Mouse (Mus musculus): ENCODE data around the gene Crocc. TPM values are rescaled to one million over a fixed set of nuclear protein-coding genes. Genes with fewer than 3 reads are reported as not detected.

Crocc gene
- polyA plus RNA-seq, 1 experiment from 2014 or later, result 10.0 TPM

DNA sequence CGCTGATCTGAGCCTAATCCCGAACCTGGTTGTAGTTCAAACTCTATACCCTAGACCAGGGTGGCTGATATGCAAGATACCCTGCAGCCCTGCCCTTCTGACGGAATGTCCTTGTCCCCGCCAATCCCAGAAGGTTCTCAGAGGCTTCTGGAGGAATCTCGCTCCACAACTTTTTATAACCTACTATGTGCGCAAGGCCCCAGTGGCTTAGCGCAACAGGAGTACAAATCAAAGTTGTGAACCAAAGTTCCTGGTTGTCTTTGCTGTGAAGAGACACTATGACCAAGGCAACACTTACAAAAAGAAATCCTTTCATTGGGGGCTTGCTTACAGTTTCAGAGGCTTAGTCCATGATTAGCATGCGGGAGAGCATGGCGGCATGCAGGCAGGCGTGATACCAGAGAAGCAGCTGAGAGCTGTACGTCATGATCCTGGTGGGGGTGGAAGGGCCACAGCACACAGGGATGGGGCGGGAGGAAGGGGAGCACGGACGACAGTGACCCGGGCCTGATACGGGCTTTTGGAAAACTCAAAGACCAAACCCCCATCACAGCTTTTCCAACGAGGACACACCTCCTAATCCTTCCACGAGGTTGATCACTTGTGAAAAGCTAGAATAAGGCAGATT is 18.3 kb upstream of the Crocc start:
- H3K27ac ChIP-seq, result peak overlapping the region; percentile 8; the same call in 1 of the 2 replicates
- DNase-seq (ENCODE audit: extremely low spot score, low spot score), result no peak
- peaks cover 21% of the 10 kb centered on the region for H3K4me1 ChIP-seq
- no peaks in the 10 kb centered on the region for H3K27me3 ChIP-seq (ENCODE audit: poor library complexity, severe bottlenecking)
- H3K9me3 ChIP-seq, result no peaks in the 10 kb centered on the region
- H3K4me3 ChIP-seq, result peak overlapping the region; percentile 99
- peaks cover 22% of the 10 kb centered on the region for H3K36me3 ChIP-seq (replicated peaks)
- WGBS, result 76% methylated on average over 18 of the region's 18 CpGs

DNA sequence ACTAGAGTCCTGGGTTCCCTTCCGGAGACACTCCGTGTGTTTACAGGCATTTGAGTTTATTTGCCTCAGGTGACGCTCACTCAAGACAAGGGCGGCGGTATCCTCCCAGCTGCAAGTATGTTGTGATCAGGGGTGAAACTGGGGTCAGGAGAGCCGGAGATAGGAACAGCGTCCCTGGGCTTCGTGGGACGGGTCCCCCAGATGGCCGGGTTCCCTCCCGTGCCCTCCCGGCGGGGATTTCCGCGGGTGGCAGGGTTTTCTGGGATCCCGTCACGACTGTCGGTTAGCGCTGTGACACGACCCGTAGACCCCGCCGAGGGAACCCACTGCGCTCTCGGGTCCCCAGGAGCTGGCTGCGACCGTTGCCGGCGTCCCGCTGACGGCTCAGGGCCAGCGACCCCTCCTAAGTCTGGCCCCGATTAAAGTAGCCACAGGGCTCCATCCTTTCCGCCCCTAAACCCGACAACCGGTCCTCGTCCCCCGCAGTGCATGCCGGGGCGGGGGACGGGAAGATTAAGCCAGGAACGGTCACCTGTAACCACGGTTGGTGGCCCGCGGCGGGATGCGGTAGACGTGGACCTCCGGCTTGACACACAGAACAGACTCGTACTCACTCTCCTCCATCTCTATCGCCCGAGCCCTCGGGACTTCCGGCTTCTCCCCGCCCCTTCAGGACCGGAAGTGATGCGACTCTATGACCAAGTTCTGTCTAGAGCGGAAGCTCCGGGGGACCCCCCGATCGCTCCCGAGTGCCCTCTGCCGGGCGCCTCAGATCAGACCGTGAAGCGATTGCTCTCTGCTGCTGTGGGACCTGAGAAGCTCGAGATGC is 17.5 kb upstream of the Crocc start, which contains the start of gene Necap2:
Gene Necap2 (minus strand): TSS at position 677 of the 829 bp plus-strand sequence.
- WGBS, result 1% methylated on average over 67 of the region's 67 CpGs
- peak within 1 kb of the TSS; percentile 99 for H3K4me3 ChIP-seq
- peak; percentile 97 for DNase-seq (ENCODE audit: extremely low spot score, low spot score)
- no peaks in the 10 kb centered on the region for H3K9me3 ChIP-seq
- peaks cover 21% of the 10 kb centered on the region for H3K4me1 ChIP-seq
- peaks cover 30% of the 10 kb centered on the region for H3K36me3 ChIP-seq (replicated peaks)
- no peaks in the 10 kb centered on the region for H3K27me3 ChIP-seq (ENCODE audit: poor library complexity, severe bottlenecking)
- H3K27ac ChIP-seq, result peak within 1 kb of the TSS; percentile 88

- no peak for DNase-seq (ENCODE audit: extremely low spot score, low spot score)
- H3K4me1 ChIP-seq, result peaks cover 21% of the 10 kb centered on the region
- no peak overlapping the region for H3K27ac ChIP-seq
- WGBS, result 88% methylated on average over 17 of the region's 17 CpGs
- no peaks in the 10 kb centered on the region for H3K27me3 ChIP-seq (ENCODE audit: poor library complexity, severe bottlenecking)
- H3K4me3 ChIP-seq, result peak overlapping the region; percentile 99
- no peaks in the 10 kb centered on the region for H3K9me3 ChIP-seq
- H3K36me3 ChIP-seq (replicated peaks), result peaks cover 39% of the 10 kb centered on the region
Observed at GRCm38 (mm10) chr4:141076761-141077506, 16.6 kb upstream of the Crocc start.

DNA sequence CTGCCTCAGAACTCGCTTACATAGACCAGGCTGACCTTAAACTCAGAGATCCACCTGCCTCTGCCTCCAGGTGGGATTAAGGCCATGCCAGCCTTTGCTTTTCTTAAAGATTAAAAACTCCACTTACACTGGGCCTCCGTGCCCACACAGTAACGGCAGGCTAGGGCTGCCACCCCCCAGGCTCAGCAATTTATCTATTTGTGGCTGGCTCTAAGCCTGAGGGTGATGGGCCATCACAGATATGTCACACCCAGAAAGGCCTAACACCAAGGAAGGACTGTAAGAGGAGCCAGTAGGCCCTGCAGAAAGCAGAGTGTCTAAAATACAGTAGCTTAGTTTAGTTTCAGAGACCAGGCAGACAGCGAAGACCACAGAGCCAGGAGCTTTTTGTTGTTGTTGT is 13.8 kb upstream of the Crocc start:
- Histone ChIP-seq H3K27me3 (ENCODE audit: poor library complexity, severe bottlenecking) (no peaks in the 10 kb centered on the region), H3K27ac (no peak overlapping the region), H3K4me3 (no peak overlapping the region), H3K4me1 (peaks cover 21% of the 10 kb centered on the region), H3K9me3 (no peaks in the 10 kb centered on the region), H3K36me3 (replicated peaks) (peaks cover 68% of the 10 kb centered on the region)
- 94% methylated on average over 4 of the region's 4 CpGs for WGBS
- no peak for DNase-seq (ENCODE audit: extremely low spot score, low spot score)

GRCm38 (mm10) chr4:141073661-141074060 is 13.3 kb upstream of the Crocc start:
- peaks cover 21% of the 10 kb centered on the region for H3K4me1 ChIP-seq
- H3K27ac ChIP-seq, result no peak overlapping the region
- H3K36me3 ChIP-seq (replicated peaks), result peaks cover 72% of the 10 kb centered on the region
- H3K4me3 ChIP-seq, result no peak overlapping the region
- no peaks in the 10 kb centered on the region for H3K9me3 ChIP-seq
- 92% methylated on average over 9 of the region's 9 CpGs for WGBS
- no peak for DNase-seq (ENCODE audit: extremely low spot score, low spot score)
- H3K27me3 ChIP-seq (ENCODE audit: poor library complexity, severe bottlenecking), result no peaks in the 10 kb centered on the region

DNA sequence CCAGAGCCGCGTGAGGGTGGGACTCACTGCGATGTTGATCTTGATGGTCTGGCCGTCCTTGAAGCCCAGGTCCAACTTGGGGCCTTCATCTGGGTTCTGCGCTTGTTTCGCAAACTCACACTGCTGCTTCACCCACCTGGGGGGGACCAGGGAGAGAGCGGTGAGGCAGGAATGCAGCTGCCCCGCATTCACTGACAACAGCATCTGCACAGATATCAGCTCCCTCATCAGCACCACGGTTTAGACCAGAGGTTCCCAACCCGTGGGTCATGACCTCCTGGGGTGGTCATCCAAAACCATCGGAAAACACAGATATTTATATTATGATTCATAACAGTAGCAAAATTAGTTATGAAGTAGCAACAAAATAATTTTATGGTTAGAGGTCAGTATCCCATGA is 12.2 kb upstream of the Crocc start:
- WGBS, result 95% methylated on average over 11 of the region's 11 CpGs
- Histone ChIP-seq H3K9me3 (no peaks in the 10 kb centered on the region), H3K4me3 (no peak overlapping the region), H3K36me3 (replicated peaks) (peaks cover 84% of the 10 kb centered on the region), H3K27ac (no peak overlapping the region), H3K27me3 (ENCODE audit: poor library complexity, severe bottlenecking) (no peaks in the 10 kb centered on the region), H3K4me1 (peaks cover 17% of the 10 kb centered on the region)
- DNase-seq (ENCODE audit: extremely low spot score, low spot score), result no peak

GRCm38 (mm10) chr4:141069731-141070130 is 9.4 kb upstream of the Crocc start:
- Histone ChIP-seq H3K9me3 (no peaks in the 10 kb centered on the region), H3K27ac (no peak overlapping the region), H3K4me3 (no peak overlapping the region), H3K27me3 (ENCODE audit: poor library complexity, severe bottlenecking) (no peaks in the 10 kb centered on the region), H3K36me3 (replicated peaks) (peaks cover 93% of the 10 kb centered on the region), H3K4me1 (0 out of 2 replicates have a peak, but pooled peaks cover 3% of the 10 kb centered on the region)
- 62% methylated on average over 4 of the region's 4 CpGs for WGBS
- DNase-seq (ENCODE audit: extremely low spot score, low spot score), result peak; percentile 40

GRCm38 (mm10) chr4:141068655-141069054 is 8.3 kb upstream of the Crocc start:
- WGBS, result 89% methylated on average over 8 of the region's 8 CpGs
- H3K4me1 ChIP-seq, result 0 out of 2 replicates have a peak, but pooled peaks cover 3% of the 10 kb centered on the region
- H3K27me3 ChIP-seq (ENCODE audit: poor library complexity, severe bottlenecking), result no peaks in the 10 kb centered on the region
- no peak for DNase-seq (ENCODE audit: extremely low spot score, low spot score)
- H3K36me3 ChIP-seq (replicated peaks), result peaks cover 83% of the 10 kb centered on the region
- H3K4me3 ChIP-seq, result no peak overlapping the region
- H3K9me3 ChIP-seq, result no peaks in the 10 kb centered on the region
- no peak overlapping the region for H3K27ac ChIP-seq

GRCm38 (mm10) chr4:141067516-141068046 is 7.2 kb upstream of the Crocc start:
- no peak for DNase-seq (ENCODE audit: extremely low spot score, low spot score)
- Histone ChIP-seq H3K27ac (no peak overlapping the region), H3K9me3 (no peaks in the 10 kb centered on the region), H3K4me1 (0 out of 2 replicates have a peak, but pooled peaks cover 3% of the 10 kb centered on the region), H3K27me3 (ENCODE audit: poor library complexity, severe bottlenecking) (no peaks in the 10 kb centered on the region), H3K4me3 (no peak overlapping the region), H3K36me3 (replicated peaks) (peaks cover 72% of the 10 kb centered on the region)
- WGBS, result 90% methylated on average over 9 of the region's 9 CpGs

- Histone ChIP-seq H3K4me1 (0 out of 2 replicates have a peak, but pooled peaks cover 3% of the 10 kb centered on the region), H3K9me3 (no peaks in the 10 kb centered on the region), H3K27me3 (ENCODE audit: poor library complexity, severe bottlenecking) (no peaks in the 10 kb centered on the region), H3K36me3 (replicated peaks) (peaks cover 66% of the 10 kb centered on the region), H3K27ac (no peak overlapping the region), H3K4me3 (no peak overlapping the region)
- WGBS, result 92% methylated on average over 12 of the region's 12 CpGs
- DNase-seq (ENCODE audit: extremely low spot score, low spot score), result no peak
Observed at GRCm38 (mm10) chr4:141066709-141067515, 6.6 kb upstream of the Crocc start.

GRCm38 (mm10) chr4:141065123-141065522 is 4.8 kb upstream of the Crocc start:
- peak; percentile 85 for DNase-seq (ENCODE audit: extremely low spot score, low spot score)
- H3K27ac ChIP-seq, result 0 out of 2 replicates have a peak overlapping the region, but pooled peaks have one; percentile 9
- no peak overlapping the region for H3K4me3 ChIP-seq
- peaks cover 48% of the 10 kb centered on the region for H3K36me3 ChIP-seq (replicated peaks)
- no peaks in the 10 kb centered on the region for H3K9me3 ChIP-seq
- H3K27me3 ChIP-seq (ENCODE audit: poor library complexity, severe bottlenecking), result no peaks in the 10 kb centered on the region
- peaks cover 17% of the 10 kb centered on the region for H3K4me1 ChIP-seq
- 4% methylated on average over 8 of the region's 8 CpGs for WGBS
